Mouse (Mus musculus) liver, embryonic 14.5 days (tissue): Measurements from ENCODE around the gene Rtp1.

ENCODE experiments used
- CTCF ChIP-seq: IDR thresholded peaks from 2 replicates; pipeline ENCODE4 v1.5.1; 2016; ENCODE audit warnings: antibody characterized with exemption, low read depth, control low read depth
- EP300 ChIP-seq: IDR thresholded peaks from 2 replicates; pipeline ENCODE4 v1.6.1; 2016; ENCODE audit warnings: antibody characterized with exemption, low read depth

DNA sequence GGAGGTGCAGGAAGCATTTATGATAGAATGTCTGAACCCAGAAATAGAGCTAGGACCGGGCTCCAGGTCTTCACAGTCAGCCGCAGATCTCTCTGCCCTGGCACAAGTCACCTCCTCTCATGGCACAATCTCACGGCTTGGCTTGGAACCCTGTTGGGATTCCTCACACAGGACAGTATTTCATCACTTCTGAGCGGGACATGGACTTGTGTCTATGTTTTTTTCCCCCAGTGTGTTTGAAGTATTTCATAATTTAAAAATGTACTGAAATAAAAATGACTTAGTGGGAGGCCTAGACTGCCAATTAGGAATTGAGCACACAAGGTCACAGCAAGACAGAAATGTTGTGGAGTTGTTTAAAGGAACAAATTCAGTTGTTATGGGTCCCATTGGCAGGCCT, 15.3 kb downstream of the Rtp1 start:
- TF ChIP-seq CTCF (no peak), EP300 (no peak)
